Mouse (Mus musculus) ES-Bruce4 (cell line): Measurements from ENCODE around the gene Me1. TPM values are rescaled to one million over a fixed set of nuclear protein-coding genes. Genes with fewer than 3 reads are reported as not detected.

Source experiments
- H3K27ac ChIP-seq: 2 replicates; pipeline ENCODE4 v1.5.1; 2012; ENCODE audit warnings: low read length, inconsistent platforms; ENCODE audit not compliant: insufficient read depth
- H3K27me3 ChIP-seq: 2 replicates; pipeline ENCODE4 v1.6.1; 2012; ENCODE audit warnings: mild to moderate bottlenecking, low read length, inconsistent platforms; ENCODE audit not compliant: control insufficient read depth, poor library complexity, insufficient read depth, severe bottlenecking
- H3K36me3 ChIP-seq: 2 replicates; pipeline ENCODE4 v1.6.1; 2012; ENCODE audit warnings: inconsistent platforms, mild to moderate bottlenecking, low read length, moderate library complexity; ENCODE audit not compliant: control insufficient read depth, poor library complexity, insufficient read depth, severe bottlenecking
- H3K4me1 ChIP-seq: one replicate; pipeline ENCODE4 v1.8.1; 2011; ENCODE audit warnings: low read length; ENCODE audit not compliant: control insufficient read depth, insufficient read depth
- H3K4me3 ChIP-seq: 2 replicates; pipeline ENCODE4 v1.5.1; 2011; ENCODE audit warnings: low read depth, mild to moderate bottlenecking, low read length
- H3K9ac ChIP-seq: 2 replicates; pipeline ENCODE4 v1.6.1; 2012; ENCODE audit warnings: low read depth, mild to moderate bottlenecking, inconsistent platforms; ENCODE audit not compliant: poor library complexity, severe bottlenecking
- H3K9me3 ChIP-seq: replicated peaks from 2 replicates; pipeline ENCODE4 v1.6.1; 2012; ENCODE audit warnings: mild to moderate bottlenecking, low read length, inconsistent platforms; ENCODE audit not compliant: control insufficient read depth, poor library complexity, insufficient read depth, severe bottlenecking
- CTCF ChIP-seq: IDR thresholded peaks from one replicate; pipeline ENCODE4 v1.8.1; 2011; ENCODE audit warnings: low read depth, low read length
- EP300 ChIP-seq: IDR thresholded peaks from 2 replicates; pipeline ENCODE4 v1.6.1; 2011; ENCODE audit warnings: low read depth, low read length; ENCODE audit not compliant: insufficient read depth
- POLR2A ChIP-seq: IDR thresholded peaks from one replicate; pipeline ENCODE4 v1.8.1; 2011; ENCODE audit warnings: low read length; ENCODE audit not compliant: insufficient read depth
- polyA plus RNA-seq: library from polyadenylated mRNA; stranded (reverse); fragments of >200 nt; gene quantifications from 2 replicates; pipeline ENCODE4 v1.2.4, GENCODE M21; 2011; ENCODE audit warnings: low read depth; ENCODE audit not compliant: missing spikeins, insufficient read depth, insufficient read length

Me1 gene
- polyA plus RNA-seq, 1 experiment: 25.2 TPM

GRCm38 (mm10) chr9:86701844-86702243 lies 6.1 kb upstream of the Me1 start:
- no peaks in the 10 kb centered on the region for H3K9me3 ChIP-seq
- no peak overlapping the region for H3K4me3 ChIP-seq
- TF ChIP-seq CTCF (no peak), EP300 (no peak), POLR2A (no peak)
- no peaks in the 10 kb centered on the region for H3K27me3 ChIP-seq
- H3K4me1 ChIP-seq: no peaks in the 10 kb centered on the region
- H3K9ac ChIP-seq: no peak overlapping the region
- no peaks in the 10 kb centered on the region for H3K36me3 ChIP-seq
- no peak overlapping the region for H3K27ac ChIP-seq

- Histone ChIP-seq H3K4me1 (no peaks in the 10 kb centered on the region), H3K9ac (no peak overlapping the region), H3K4me3 (no peak overlapping the region), H3K27me3 (no peaks in the 10 kb centered on the region), H3K9me3 (no peaks in the 10 kb centered on the region), H3K36me3 (no peaks in the 10 kb centered on the region), H3K27ac (no peak overlapping the region)
- no peak for TF ChIP-seq POLR2A
- no peak for TF ChIP-seq CTCF
- no peak for TF ChIP-seq EP300
These were observed 5.5 kb upstream of the Me1 start for GRCm38 (mm10) chr9:86701264-86701663.

- H3K9ac ChIP-seq: peak overlapping the region; percentile 93
- no peaks in the 10 kb centered on the region for H3K27me3 ChIP-seq
- no peaks in the 10 kb centered on the region for H3K36me3 ChIP-seq
- H3K4me3 ChIP-seq: peak overlapping the region; percentile 70
- H3K4me1 ChIP-seq: no peaks in the 10 kb centered on the region
- TF ChIP-seq EP300 (no peak), POLR2A (no peak), CTCF (no peak)
- no peak overlapping the region for H3K27ac ChIP-seq
- no peaks in the 10 kb centered on the region for H3K9me3 ChIP-seq
These were observed 445 bp downstream of the Me1 start for GRCm38 (mm10) chr9:86695199-86695817.

- TF ChIP-seq CTCF (no peak), EP300 (no peak), POLR2A (no peak)
- Histone ChIP-seq H3K27me3 (no peaks in the 10 kb centered on the region), H3K9me3 (no peaks in the 10 kb centered on the region), H3K4me3 (no peak overlapping the region), H3K9ac (no peak overlapping the region), H3K27ac (no peak overlapping the region), H3K4me1 (no peaks in the 10 kb centered on the region), H3K36me3 (no peaks in the 10 kb centered on the region)
These were observed 1.1 kb downstream of the Me1 start for GRCm38 (mm10) chr9:86694644-86695043.

GRCm38 (mm10) chr9:86693935-86694334 lies 1.8 kb downstream of the Me1 start:
- no peaks in the 10 kb centered on the region for H3K4me1 ChIP-seq
- no peaks in the 10 kb centered on the region for H3K9me3 ChIP-seq
- TF ChIP-seq EP300 (no peak), POLR2A (no peak), CTCF (no peak)

GRCm38 (mm10) chr9:86692676-86693075 lies 3.1 kb downstream of the Me1 start:
- Histone ChIP-seq H3K4me1 (no peaks in the 10 kb centered on the region), H3K27me3 (no peaks in the 10 kb centered on the region), H3K9ac (no peak overlapping the region), H3K4me3 (no peak overlapping the region), H3K36me3 (no peaks in the 10 kb centered on the region), H3K9me3 (no peaks in the 10 kb centered on the region), H3K27ac (no peak overlapping the region)
- TF ChIP-seq EP300: no peak
- no peak for TF ChIP-seq POLR2A
- no peak for TF ChIP-seq CTCF

More at GRCm38 (mm10) chr9:86693935-86694334, 1.8 kb downstream of the Me1 start:
- H3K9ac ChIP-seq: no peak overlapping the region
- no peaks in the 10 kb centered on the region for H3K27me3 ChIP-seq
- H3K36me3 ChIP-seq: no peaks in the 10 kb centered on the region
- H3K27ac ChIP-seq: no peak overlapping the region
- no peak overlapping the region for H3K4me3 ChIP-seq
